Mouse (Mus musculus) C2C12 (cell line): ENCODE results near the gene Galnt17.

Experiments used
- CEBPB ChIP-seq: IDR thresholded peaks from one replicate; pipeline ENCODE4 v1.6.1; 2011; ENCODE audit warnings: low read depth, mild to moderate bottlenecking, control low read depth, moderate library complexity
- CTCF ChIP-seq: IDR thresholded peaks from one replicate; pipeline ENCODE4 v1.5.1; 2011; ENCODE audit not compliant: control insufficient read depth, insufficient read depth, insufficient read length
- MAX ChIP-seq: IDR thresholded peaks from one replicate; pipeline ENCODE4 v1.6.1; 2011; ENCODE audit warnings: mild to moderate bottlenecking, control low read depth
- MYOD1 ChIP-seq: IDR thresholded peaks from one replicate; pipeline ENCODE4 v1.6.1; 2011; ENCODE audit warnings: low read depth; ENCODE audit not compliant: control insufficient read depth, insufficient read length
- MYOG ChIP-seq: IDR thresholded peaks from one replicate; pipeline ENCODE4 v1.6.1; 2011; ENCODE audit not compliant: control insufficient read depth, insufficient read length; ENCODE audit errors: extremely low read depth
- USF1 ChIP-seq: IDR thresholded peaks from one replicate; pipeline ENCODE4 v1.6.1; 2011; ENCODE audit warnings: low read depth, mild to moderate bottlenecking, control low read depth, moderate library complexity

GRCm38 (mm10) chr5:131319605-131320004 lies 11.3 kb upstream of the Galnt17 start:
- TF ChIP-seq USF1 (no peak), MYOG (no peak), CTCF (no peak), MAX (no peak), MYOD1 (no peak), CEBPB (no peak)
